Mouse (Mus musculus) adrenal gland, postnatal 10 days (tissue): ENCODE data around the gene Cdc14b. TPM values are rescaled to one million over a fixed set of nuclear protein-coding genes. Genes with fewer than 3 reads are reported as not detected.
A peak's percentile ranks its signal among the peaks of the same experiment; 100 is the strongest.

ENCODE experiments used
- DNase-seq: peaks from one replicate; pipeline ENCODE4 v3.0.0; 2021; ENCODE audit warnings: mixed read lengths
- total RNA-seq, 2 experiments: library from RNA; stranded (reverse); gene quantifications; 2 replicates each; pipeline ENCODE4 v1.2.3; 2021

Gene Cdc14b
- total RNA-seq, 2 experiments from 2014 or later, result 10.1 TPM

DNA sequence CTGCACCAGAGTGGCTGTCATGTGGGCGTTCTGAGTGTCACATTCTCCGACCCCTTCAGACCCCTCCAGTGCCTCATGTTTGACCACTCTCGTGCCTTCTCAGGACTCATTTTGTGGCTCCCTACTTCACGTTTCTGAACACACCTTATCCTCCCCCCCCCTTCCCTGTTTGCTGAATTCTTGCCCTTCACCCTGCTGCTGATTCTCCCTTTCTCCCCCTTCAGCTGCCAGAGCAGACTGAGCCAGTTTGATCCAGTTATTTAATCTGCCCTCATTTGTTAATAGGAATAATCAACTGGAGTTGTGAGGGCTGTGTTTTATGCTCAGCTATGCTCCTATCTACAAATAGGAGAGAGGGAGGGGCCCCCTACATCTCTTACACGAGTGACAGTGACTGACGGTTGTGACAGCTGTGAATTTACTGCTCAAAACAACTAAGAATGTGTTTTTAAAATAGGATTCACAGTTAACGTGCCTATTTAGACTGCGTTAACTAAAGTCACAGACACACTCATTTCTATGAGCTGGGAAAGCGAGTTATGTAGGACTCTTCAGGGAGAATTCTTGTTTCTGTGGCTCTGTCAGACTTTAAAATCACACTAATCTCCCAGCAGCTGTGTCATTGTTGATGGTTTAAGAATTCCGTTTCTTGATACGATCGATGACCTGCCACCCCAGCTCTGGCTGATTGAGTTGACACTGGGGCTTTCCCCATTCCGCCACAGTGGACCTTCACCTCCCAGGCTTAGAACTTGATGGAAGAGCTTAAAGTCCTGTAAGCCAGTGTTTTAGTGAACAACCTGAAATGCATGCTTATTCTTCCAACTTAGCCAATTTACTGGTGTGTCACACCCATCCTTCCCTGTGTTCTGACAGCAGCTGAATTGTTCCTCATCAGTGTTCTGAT lies 96.1 kb downstream of the Cdc14b start:
- no peak for DNase-seq

DNA sequence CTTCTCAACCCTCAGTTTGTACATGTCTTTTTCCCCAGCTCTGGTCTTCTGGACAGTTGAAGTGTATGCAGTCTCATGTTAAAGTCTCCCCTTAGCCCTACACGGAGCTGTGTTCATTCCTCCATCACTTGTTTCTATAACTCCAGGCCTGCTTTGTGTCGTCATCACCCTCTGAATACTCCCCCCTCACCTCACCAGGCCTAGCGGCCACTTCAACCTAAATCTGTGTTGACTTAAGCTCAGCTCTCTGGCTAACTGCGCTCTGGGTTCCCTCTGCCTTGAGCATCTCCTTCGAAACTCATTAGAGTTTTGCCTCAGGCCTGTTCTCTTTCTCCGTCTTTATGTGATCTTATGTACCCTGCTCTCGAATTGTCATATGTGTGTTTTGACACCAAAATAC lies 97.1 kb downstream of the Cdc14b start:
- DNase-seq, result no peak

- DNase-seq, result no peak
Measured at GRCm38 (mm10) chr13:64169746-64170145, 105.3 kb downstream of the Cdc14b start.

DNA sequence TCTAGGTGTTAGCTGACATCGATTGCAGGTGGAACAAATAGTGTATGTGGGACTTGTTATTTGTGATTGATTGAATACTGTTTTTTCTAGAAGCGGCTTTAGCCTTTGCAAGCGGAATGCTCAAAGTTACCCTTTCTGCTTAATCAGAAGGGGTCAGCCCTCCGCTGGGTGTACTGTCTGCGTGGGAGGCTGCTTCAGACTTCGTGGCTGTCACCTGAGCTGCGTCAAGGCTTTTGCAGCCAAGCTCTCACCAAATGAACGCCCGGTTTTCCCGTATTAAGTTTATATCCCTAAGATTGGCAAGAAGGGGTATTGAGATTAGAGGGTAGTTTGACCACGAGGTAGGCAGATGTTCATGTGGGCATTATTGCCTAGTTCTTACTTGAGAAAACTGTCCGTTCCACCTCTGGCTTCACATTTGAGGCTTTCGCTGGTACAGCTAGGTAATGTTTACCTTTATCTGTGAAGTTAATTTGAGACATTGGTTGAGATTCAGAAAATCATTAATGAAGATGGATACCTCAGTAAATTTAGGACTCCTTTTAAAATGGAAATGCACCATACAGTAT lies 111.9 kb downstream of the Cdc14b start:
- no peak for DNase-seq

GRCm38 (mm10) chr13:64162626-64163025 lies 112.5 kb downstream of the Cdc14b start:
- peak; percentile 24 for DNase-seq

DNA sequence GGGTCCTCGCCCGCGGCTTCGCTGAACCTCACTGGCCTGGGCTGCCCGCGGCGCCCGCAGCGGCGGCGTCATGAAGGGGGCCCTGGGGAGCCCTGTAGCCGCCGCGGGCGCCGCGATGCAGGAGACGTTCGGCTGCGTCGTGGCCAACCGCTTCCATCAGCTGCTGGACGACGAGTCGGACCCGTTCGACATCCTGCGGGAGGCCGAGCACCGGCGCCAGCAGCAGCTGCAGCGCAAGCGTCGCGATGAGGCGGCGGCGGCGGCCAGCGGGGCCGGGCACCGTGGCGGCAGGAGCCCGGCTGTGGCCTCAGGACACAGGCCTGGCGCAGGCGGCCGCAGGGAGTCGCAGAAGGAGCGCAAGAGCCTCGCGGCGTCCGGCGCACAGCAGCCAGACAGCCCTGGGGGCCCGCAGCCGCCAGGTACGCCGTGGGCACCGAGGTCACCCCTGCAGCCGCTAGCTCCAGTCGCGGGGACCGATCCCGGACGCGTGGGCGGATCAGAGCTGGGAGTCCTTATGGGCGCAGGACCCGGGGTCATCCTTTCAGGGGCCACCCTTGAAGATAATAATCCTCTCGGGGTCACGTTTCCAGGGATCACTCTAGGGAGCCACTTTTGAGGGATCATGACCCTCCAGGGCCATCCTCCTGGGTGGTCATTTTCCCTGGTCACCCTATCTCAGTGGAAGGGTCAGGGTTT lies 113.0 kb downstream of the Cdc14b start:
- DNase-seq, result no peak

DNA sequence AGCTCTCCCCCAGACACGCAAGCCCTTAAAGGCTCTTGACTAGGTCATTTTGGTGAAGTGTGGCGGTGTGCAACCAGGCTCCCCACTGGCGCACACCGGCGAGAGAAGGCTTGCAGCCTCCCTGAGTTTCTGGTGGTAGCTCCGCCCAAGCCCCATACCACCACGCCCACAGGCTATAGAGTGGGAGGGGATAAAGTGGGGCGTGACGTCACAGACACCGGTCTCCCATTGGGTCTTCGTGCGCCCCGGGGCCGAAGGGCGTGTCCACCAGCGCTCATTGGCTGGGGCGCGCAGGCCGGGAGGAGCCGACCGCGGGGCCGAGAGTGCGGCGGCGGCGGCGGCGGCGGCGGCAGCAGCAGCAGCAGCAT lies 113.6 kb downstream of the Cdc14b start, which contains the start of gene Habp4:
Habp4 (plus strand) TSS at position 277 of the 368 bp plus-strand sequence.
- DNase-seq, result peak; percentile 99

- no peak for DNase-seq
Measured at GRCm38 (mm10) chr13:64156966-64157365, 118.1 kb downstream of the Cdc14b start.

- no peak for DNase-seq
Measured at GRCm38 (mm10) chr13:64155171-64155571, 119.9 kb downstream of the Cdc14b start.

DNA sequence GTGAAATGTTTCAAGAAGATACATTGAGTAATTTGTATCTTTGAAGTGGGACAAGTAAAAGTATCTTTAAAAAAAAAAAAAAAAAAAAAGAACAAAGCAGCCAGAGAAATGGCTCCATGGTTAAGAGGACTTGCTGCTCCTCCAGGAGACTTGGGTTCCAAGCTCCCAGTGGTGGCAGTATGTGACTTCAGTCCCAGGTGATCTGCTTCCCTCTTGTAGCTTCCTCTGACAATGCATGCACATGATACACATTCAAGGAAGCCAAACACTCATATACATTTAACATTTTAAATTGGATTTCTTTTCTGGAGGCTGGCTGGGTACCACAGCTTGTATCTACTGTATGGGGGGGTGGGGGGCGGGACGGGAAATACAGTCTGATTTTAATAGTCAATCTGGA lies 120.4 kb downstream of the Cdc14b start:
- DNase-seq, result no peak

GRCm38 (mm10) chr13:64153751-64154267 lies 121.3 kb downstream of the Cdc14b start:
- DNase-seq, result peak; percentile 73

DNA sequence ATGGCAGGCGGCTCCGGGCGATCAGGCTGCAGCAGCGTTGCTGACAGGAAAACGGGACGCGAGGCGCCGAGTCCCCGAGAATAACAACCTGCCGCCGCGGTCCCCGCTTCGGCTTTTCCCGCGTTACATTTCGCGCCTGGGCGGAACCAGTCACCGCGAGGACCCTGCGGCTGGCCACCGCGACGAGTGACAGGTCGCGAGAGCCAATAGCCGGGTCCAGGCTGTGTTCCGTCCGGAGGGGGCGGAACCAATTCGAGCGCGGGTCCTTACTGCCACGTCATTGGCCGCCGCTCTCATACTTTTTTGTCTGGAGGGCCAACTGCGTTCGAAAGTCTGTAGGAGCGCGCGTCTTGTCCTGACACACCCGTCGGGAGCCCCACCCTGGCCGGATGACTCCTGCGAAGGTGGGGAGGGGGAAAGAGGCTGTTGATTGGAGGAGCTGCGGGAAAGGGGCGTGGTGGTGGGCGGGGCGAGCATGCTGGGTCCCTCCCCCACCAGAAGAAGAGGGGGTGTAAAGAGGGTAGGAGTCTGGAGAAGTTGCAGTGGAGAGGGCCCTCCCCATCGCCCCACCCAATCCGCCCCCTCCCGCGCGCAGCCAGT lies 121.9 kb downstream of the Cdc14b start, which contains the start of gene Zfp367:
Zfp367 (minus strand) TSS at position 120 of the 600 bp plus-strand sequence.
- peak; percentile 97 for DNase-seq

DNA sequence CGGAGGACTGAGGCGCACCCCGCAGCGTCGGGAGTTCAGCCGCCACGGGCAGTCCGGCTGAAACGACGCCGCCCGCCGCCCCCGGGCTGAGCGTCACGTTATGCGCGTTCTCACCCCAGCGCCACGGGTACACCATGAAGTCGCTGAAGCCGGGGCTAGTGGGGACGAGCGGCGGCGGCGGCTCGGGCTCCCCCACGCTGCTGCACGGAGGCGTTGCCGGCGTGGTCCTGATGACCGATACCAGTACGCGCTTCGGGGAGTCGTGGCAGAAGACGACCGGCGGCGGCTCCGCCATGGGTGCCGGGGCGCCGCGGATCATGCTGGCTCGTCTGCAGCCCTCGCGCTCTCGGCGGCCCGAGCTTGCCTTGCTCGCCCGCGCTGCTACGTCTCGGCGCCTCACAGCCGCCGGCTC lies 122.4 kb downstream of the Cdc14b start:
- no peak for DNase-seq

GRCm38 (mm10) chr13:64152241-64152669 lies 122.8 kb downstream of the Cdc14b start:
- DNase-seq, result peak; percentile 92

DNA sequence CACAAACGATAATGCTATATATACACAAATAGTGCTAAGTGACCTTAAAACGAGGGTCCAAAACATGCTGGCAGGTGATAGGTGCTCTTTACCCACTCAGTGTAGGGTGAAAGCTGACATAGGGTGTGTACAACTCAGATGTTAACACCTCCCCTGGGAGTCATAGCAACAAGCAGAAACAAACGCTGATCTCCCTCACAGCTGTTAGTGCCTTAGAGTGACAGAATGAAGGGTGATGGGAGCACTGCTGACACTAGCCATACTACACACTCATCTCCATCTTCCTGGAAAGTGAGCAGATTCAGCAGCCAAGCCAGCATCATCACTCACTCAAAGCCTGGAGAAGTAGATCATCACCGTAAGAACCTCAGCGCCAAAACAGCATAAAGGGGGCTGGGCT lies 125.0 kb downstream of the Cdc14b start:
- no peak for DNase-seq

Other genes starting within 250 kb of the Cdc14b start
- gene Hsd17b3, start 186.1 kb downstream of the Cdc14b start, total RNA-seq, result not detected
- gene Slc35d2, start 145.9 kb downstream of the Cdc14b start, total RNA-seq, result 1 to 10 TPM; 7.7 to 9.4 TPM
- gene Zfp367, start 122.1 kb downstream of the Cdc14b start, total RNA-seq, result 10 to 100 TPM; 19.0 to 19.6 TPM
- gene Habp4, start 113.5 kb downstream of the Cdc14b start, total RNA-seq, result 10 to 100 TPM; 20.4 to 24.7 TPM
- gene Aaed1, start 37.4 kb upstream of the Cdc14b start, total RNA-seq, result 10 to 100 TPM; 52.7 to 57.2 TPM
- gene Ctsl, start 95.6 kb upstream of the Cdc14b start, total RNA-seq, result 100 to 1,000 TPM; 254 to 384 TPM
- gene Cdk20, start 157.0 kb upstream of the Cdc14b start, total RNA-seq, result 1 to 10 TPM; 3.9 to 5.9 TPM
- gene Fam240b, start 222.5 kb upstream of the Cdc14b start, total RNA-seq, result not detected